Mouse (Mus musculus) skeletal muscle tissue, adult 2 months (tissue): ENCODE measurements at regions not wholly inside any gene's neighbourhood (a gene's known extent, or its start where the extent isn't known, plus 50 kb on each side); places are given as distances from the start of the nearest gene placed in this dataset.
"Not testable (repeated sequence)": the region's sequence is repeated elsewhere in the genome, so short reads cannot be mapped to it uniquely, and the experiment has no call there.

Experiments used
- DNase-seq: peaks from one replicate; pipeline ENCODE4 v3.0.0-alpha.2; 2012; ENCODE audit warnings: low read depth, low spot score

DNA sequence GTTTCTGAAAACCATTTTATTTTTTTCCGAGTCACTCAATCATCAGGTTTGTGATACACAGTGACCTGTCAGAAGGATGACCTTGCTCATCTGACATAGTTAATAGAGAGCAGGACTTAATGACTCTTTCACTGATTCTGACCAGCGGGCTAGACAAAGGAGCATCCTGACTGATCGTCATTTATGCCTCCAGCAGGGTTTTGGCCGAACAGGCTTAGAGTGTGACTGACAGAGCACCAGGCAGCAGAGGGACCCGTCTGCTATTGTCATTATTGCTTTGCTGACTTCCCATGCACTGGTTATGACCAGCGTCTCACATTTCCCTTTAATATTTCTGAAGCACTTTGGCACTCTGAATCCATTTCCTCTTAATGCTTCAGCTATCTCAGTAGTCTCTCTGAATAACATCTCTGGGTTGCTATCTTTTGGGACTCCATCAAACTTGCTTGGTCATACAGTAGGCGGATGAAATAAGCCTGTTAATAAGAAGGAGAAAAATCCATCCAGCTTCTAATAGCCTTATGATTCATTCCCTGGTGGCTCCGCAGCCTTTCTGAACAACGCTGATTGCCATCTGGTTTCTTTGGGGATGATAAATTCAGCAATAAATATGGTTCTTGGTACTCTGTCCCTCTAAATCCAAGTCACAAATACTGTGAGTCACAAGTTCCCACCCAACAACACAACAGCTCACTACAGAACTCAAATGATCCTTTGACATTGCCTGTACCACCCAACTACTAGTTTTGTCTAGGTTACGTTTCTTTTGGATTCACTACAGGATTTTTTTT is 820.8 kb upstream of the Sox9 start:
- peak; percentile 13 for DNase-seq

DNA sequence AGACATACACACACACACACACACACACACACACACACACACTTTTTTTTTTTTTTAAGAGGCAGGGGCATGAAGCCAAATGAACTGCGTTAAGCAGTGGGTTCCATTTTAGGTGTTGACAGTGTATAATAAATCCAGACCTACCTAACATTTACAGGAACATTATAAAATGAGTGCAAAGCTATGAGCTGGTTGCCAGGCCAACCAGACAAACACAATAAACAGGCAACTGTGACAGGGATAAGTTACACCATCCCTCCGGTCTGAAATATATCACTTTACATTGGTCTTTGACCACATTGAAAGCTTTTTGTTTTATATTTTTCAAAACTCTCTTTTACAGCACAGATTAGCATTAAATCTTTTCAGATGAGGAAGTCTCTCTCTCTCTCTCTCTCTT is 820.2 kb upstream of the Sox9 start:
- DNase-seq = no peak

DNA sequence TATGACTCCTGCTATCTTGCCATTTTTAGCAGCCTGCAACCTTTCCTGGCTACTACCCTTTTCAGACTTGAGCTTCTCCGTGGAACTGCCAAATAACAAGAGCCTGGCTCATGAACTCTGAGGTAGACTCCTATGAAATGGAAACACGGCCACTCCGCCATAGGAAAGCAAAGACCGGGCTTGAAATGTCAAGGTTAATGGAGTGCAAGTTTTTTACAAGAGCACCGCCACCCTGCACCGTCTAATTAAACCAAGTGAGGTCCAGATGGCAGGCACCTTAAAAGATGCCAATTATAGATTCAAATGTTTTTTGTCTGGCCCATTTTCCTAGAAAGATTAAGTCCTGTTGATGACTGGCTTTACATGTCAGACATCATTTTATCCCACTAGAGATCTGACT is 818.0 kb upstream of the Sox9 start:
- DNase-seq = no peak

DNA sequence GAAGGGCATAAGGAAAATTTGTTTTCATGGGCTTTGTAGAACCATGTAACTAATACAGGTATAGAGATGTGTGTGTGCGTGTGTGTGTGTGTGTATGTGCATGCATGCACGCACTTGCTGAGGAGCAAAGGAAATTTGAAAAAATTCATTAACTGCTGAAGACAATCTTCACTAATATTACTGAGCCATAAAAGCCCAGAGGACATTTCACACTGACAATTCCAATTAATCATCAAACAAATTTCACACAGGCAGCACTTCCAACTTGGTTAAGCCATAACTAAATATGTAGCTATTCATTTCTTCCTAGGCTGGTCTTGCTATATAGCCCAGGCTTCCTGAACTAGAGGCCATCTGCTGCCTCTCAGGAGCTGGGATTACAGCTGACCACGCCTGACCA is 815.6 kb upstream of the Sox9 start:
- DNase-seq = no peak

DNA sequence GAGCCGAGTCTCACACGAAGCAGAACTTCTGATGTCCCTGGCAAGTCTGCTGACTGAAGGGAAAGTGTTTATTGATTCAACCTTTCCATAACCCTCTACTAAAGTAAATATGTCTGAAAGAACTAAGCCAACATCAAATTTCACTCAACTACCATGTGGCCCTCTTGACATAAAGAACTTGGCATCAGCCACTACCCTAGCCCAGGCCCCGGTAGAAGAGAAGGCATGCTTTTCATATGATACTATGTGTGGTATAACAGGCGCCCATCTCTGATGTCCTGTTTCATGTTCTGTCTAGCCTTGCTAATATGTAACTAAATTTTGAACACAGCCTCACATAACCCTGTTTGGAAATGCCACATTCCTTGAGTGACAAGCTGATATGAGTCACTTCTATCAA is 811.0 kb upstream of the Sox9 start:
- DNase-seq = no peak

DNA sequence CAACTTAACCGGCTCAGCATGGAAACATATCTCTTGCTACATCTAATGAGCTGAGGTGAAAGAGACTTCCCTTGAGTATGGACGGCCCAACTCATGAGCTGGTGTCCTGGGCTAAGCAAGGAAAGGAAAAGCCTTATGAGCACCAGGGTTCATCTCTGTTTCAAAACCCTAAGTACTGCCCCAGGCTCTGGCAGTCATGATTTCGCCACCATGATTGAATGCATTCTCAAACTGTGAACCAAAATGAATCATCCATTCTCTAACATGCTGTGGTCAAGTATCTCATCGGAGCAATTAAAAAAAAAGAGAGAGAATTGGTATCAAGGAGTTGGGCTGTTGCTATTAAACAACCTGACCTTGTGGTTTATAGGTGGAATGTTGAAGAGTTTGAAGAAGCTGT is 803.4 kb upstream of the Sox9 start:
- no peak for DNase-seq

DNA sequence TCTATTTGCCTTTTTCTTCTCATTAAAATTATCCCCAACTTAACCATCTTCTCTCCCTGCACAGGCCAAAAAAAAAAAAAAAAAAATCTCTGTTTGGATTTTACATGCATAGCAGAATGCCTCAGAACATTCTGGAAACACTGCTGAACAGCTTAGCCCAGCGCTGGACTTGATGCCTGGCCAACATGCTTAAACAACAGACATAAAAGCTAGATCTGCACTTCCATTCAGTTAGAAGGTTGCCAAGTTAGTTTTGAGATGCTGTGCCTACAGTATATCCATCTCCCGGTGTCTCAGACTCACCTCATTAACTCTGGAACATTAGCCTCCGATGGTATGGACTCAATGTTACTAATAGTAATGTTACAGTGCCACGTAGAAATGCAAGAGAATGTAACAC is 785.6 kb upstream of the Sox9 start:
- no peak for DNase-seq

DNA sequence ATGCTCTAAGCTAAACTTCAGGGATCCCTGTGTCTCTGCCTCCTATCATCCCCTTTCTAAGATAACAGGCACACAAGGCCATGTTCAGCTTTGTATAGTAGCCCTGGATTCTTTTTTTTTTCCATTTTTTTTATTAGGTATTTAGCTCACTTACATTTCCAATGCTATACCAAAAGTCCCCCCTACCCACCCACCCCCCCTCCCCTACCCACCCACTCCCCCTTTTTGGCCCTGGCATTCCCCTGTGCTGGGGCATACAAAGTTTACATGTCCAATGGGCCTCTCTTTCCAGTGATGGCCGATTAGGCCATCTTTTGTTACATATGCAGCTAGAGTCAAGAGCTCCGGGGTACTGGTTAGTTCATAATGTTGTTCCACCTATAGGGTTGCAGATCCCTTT is 771.2 kb upstream of the Sox9 start:
- not testable (repeated sequence) for DNase-seq

DNA sequence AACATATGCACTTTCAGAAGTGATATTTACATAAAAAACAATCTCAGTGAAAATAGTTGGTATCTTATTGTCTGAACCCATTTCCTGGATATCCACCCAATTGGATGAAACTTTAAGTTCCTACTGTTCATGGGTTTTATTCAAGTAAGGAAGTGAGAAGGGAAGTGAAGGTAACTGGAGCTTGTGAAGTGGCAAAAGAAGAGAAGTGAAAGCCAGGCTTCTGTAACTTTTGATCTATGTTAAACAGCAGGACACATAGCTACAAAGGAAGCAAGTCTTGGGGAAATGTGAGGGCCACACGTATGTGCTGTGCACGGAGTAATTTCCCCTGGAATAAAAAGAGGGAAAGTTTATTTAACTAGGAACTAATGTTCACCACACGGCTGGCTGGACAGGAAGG is 764.1 kb upstream of the Sox9 start:
- DNase-seq = no peak

DNA sequence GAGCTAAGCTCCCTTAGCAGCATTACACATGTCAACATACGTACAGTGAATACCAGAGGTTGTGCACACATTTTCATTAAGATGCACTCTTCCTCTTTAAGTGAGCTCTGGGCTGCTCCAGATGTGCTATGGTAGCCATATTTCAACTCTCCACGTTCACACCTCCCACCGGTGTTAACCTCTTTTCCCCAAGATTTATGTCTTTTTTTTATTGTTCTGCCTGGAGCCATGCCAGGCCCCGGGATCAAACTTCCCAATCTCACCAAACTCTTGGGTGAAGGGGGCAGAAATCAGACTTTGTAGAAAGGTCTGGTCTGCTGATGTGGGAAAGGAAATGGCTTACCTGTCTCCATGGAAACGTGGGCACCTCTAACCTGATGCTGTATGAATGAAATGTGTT is 754.0 kb upstream of the Sox9 start:
- no peak for DNase-seq

DNA sequence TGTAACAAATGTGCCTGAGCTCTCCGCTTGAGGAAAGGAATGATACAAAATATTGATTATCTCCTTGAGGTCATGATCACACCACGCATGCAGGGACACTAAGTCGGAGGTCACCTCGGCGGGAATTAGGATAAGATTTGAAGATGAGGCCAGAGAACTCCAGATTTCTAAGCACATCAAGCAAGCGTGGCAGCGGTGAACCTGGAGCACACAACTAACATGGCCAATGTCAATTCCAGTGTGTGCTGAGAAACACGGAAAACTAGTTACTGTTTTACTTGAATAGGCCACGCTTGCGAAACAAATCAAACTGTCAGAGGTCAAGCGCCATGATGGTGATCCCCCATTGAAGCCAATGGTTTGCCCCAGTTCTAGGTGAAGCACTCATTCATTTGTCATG is 743.3 kb upstream of the Sox9 start:
- DNase-seq = no peak

DNA sequence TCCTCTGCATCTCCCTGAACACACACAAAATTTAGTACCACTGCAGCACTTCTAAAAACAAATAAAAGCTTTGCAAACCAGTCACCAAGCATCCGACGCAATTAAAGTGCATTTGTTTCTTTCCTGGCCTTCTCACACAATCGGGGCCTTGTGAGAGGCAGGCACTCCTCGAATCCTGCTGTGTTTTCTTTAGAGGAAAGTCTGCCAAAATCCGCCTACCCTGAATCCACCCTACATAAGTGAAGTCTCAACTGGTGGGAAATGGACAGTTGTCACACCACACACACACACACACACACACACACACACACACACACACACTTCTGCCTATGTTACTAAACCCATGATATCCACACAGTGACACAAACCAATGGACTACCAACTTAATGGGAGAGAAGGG is 737.6 kb upstream of the Sox9 start:
- DNase-seq = no peak

DNA sequence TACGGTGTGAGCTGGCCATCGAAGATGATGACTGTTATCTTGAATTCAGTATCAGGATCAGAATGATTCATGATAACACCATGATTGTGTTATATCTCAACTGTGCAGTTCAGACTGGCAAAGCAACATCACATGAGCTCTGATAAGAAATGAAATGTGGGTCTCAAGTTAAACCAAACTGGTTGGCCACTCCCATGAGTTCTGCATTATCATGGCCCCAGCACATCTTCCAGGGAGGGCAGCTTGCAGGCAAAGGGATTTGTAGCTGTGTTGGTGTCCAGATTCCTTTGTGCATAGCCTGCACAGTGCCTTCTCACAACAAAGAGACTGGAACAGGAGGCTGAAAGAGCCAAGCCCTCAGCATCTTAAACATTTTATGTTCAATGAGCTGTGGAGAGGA is 736.7 kb upstream of the Sox9 start:
- DNase-seq = no peak

DNA sequence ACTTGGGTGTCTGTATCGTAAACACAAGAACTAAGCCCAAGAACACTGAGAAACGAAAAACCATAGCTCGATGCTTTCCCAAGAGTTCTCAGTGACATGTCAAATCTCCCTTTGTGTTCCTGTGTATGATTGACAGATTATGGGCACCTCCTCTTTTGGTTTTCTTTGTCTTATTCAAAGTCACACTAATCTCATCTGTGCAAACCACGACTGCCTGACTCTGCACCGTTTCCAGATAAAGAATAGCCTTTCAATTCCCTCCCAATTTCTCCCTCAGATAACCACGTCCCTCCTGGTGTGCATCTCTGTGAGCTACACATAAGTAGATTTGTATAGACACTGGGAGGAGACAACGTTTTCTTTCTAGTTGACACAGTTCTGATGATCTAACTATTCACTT is 731.7 kb upstream of the Sox9 start:
- DNase-seq = no peak

DNA sequence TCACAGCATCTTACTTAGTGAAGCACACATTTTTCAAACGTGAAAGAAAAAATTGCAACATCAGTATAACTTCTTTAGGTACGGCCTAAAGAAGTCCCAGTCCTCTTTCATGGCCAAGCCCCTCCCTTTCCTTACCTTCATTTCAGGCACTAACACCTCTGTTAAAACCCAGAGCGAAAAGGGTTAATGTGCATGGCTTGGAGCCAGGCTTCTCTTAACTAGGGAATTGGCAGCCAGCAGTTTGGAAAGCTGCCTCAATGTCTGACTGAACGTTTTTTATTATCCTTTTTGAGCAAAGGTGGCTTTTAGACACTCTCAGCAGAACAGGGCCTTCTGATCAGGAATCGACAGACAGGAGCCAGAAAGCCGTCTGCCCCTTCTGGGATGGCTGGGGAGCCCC is 726.4 kb upstream of the Sox9 start:
- no peak for DNase-seq

DNA sequence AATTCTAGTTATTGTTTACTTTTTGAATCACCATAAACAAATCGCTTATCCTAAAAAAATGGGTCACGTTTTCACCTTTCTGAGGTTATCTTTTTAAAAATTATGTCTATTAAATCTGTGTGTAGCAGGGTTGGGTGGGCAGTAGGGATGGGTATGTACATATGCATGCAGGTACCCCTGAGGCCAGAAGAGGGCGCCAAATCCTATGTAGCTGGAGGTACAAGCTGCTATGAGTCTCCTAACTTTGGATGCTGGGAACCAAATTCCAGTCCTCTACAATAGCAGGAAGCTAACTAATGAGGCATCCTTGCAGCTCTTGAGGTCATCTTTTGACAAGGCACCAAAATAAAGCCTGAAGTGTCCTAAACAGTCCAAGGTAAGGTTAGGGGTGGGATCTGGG is 714.8 kb upstream of the Sox9 start:
- DNase-seq = no peak

DNA sequence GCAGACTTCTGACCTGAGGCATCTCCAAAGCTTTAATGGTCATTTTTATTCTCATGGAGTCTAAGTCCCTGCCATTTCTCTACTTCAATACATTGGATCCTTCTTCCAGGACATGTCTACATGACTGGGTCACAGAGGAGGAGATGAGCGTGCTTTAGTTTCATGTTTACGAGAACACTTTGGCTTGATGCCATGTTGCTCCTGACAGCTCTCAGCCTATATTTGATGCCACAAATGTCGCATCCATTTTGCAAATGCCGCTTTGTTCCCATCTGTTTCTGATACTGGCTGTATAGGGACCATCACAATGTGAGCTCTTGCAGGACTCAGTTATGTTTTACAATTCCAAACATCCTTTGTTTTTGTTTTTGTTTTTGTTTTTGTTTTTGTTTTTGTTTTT is 713.2 kb upstream of the Sox9 start:
- no peak for DNase-seq

DNA sequence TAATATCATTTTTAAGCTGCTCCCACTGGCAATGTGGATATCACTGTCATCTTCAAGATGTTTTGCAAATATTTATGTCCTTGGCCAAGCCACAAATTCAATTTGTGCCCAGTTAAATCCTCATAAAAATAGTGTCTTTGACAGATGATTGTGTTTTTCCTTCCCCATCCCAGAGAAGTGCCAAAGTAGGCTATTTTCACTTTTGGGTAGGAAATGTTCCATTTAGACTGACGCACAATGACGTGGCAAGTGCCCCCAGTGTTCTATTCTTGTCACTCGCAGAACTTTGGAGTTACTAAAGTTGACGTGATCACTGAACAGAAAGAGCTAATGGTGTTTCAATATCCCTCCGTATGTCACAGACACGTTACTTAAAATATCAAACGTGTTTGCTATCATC is 710.5 kb upstream of the Sox9 start:
- DNase-seq = no peak

DNA sequence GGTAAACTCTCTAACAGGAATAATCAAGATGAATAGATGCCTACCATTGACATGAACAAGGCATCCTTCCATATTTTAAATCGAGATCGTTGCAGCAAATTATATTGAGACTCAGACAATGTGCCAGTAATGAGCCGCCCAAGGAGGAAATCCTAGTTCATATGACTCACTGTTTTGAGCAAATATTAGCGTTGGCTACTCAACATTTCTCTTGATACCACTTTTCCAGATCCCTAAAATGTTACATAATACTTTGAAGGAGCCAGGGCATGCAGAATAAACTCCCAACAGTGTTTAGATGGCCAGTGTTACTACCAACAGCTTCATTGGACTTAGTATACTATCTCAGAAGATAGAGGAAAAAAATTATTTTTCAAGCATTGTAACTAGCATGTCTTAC is 700.6 kb upstream of the Sox9 start:
- DNase-seq = no peak

DNA sequence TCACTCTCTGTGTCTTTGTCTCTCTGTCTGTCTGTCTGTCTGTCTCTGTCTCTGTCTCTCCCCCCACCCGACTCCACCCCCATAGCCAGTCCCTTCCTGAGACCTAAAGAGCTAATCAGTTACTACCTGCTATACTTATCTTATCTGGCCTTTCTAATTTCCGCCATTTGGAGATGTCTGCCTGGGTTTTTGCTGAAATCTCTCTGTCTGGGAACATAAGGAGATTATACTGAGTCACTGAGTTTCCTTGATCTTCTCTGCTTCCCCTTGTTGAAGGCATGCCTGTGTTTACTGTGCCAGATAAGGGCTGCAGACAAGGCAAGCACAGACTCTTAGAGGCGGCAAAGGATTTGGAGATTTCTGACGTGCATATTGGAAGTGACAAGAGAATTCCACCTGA is 699.0 kb upstream of the Sox9 start:
- no peak for DNase-seq

DNA sequence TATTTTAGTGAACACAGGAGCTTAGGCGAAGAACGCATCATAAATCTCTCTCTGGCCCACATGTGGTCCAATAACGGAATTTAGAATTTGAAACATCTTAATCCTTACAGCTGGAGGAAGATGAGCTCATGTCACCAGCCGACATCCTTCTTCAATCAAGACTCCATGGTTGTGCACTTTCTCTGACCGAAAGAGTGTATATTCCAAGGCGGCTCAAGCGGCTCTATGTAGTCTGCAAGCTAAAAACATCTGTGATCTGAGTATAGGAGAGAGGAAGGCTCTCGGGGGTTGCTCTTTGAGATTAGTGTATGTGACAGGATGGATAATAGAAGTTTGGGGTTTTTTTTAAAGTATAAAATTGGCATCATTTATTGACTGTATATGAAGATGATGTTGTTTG is 689.9 kb upstream of the Sox9 start:
- no peak for DNase-seq

DNA sequence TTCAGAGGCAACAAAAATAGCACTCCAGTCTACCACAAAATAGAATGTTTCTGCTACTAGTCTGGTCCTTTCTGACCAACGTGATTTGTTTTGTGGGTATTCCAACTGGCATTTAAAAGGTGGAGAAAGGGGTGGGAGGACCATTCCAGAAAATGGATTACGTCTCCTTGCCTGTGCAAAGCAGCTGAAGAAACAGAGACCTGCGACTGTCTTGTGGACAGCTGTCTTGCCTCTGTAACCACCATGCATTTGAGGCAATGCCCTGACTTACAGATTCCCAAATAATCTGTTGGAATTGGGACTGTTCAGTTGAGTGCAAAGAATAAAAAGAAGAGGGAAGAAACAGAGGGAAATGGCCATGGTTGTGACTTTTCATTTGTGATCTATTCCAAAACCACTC is 687.0 kb upstream of the Sox9 start:
- DNase-seq = no peak

DNA sequence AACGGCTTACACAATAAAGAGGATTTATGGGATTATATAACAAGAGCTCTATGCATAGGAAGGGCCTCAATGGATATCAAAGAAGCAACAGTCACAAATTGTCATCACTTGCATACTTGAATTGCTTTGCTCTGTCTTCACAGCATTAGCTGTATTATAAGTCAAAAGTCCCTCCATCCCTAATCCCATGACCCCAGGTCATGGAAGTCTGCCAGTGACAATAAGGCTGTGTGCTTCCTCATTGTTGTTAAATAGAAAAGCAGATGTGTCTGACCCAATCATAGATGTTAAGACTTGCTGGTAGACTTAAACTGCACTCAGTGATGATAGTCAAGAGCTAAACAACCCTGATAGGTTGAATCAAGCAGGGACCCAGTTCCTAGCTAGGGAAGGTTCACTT is 683.9 kb upstream of the Sox9 start:
- DNase-seq = no peak

DNA sequence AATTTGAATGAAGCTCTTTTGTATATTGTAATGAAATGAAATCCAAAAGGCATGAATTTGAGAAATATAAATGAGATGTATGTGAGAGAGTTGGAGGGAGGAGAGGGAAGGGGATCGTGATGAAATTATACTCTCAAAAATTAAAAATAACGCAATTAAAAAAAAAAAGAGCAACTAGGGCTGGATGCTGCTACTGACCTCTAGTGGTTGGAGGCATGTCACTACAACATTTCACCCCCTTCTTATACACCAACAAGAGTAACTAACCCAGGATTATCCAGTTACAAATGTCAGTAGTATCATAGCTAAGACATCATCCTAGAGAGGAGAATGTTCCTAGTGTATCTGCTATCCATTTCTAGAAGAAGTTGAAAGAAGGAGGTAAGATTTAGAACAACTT is 678.8 kb upstream of the Sox9 start:
- no peak for DNase-seq
